ENCODE assay signal across 14 mouse cellular contexts in genomic region chr1:166056098-166056756, GRCm38 (mm10). TPM values are rescaled to one million over a fixed set of nuclear protein-coding genes. Genes with fewer than 3 reads are reported as not detected.
DNase-seq lines count a peak whose midpoint lies in the region; ATAC-seq and TF ChIP-seq lines count a peak whose summit lies in the region.
"Had no signal": no experiment of that assay in that cellular context is flagged by ENCODE, and none has a peak within 500 bp of the region (broad histone marks: within the 10 kb centered on the region; RNA-seq: fewer than 3 reads in every experiment).

No protein-coding gene starts in this region.

- DNase-seq in embryo, embryonic 10 days (ENCODE audit: low spot score): peak; percentile 35
- DNase-seq in embryo, embryonic 10.5 days (ENCODE audit: low spot score): no peak
- DNase-seq in ES-E14 (ENCODE audit: low read depth, low spot score): peak; percentile 66
- peak; percentile 35 for DNase-seq in hindbrain, embryonic 14.5 days (ENCODE audit: low spot score)
- no peak for DNase-seq in adrenal gland, adult (ENCODE audit: inconsistent age in 2 of 2, low spot score in 1 of 2)
- DNase-seq in testis, postnatal 14 days (ENCODE audit: low spot score): no peak
- DNase-seq in liver: no peak
- DNase-seq: adrenal gland, postnatal 10 days; kidney, postnatal 36 days; layer of hippocampus, postnatal 36 days had no signal

- H3K36me3 ChIP-seq in ES-E14 (ENCODE audit: control insufficient read depth, insufficient read depth, low read length, poor library complexity, severe bottlenecking): no peaks in the 10 kb centered on the region
- no peaks in the 10 kb centered on the region for H3K36me3 ChIP-seq in hindbrain, embryonic 14.5 days (replicated peaks; ENCODE audit: control insufficient read depth, insufficient read depth)
- no peaks in the 10 kb centered on the region for H3K36me3 ChIP-seq in midbrain, embryonic 16.5 days (ENCODE audit: control insufficient read depth, insufficient read depth, low read length)
- H3K36me3 ChIP-seq: heart, embryonic 13.5 days; intestine, embryonic 15.5 days had no signal

- no peak overlapping the region for H3K4me2 ChIP-seq in hindbrain, embryonic 14.5 days (replicated peaks)
- no peak overlapping the region for H3K4me2 ChIP-seq in midbrain, embryonic 16.5 days (ENCODE audit: low read length)
- H3K4me2 ChIP-seq: heart, embryonic 13.5 days; intestine, embryonic 15.5 days had no signal

- H3K4me3 ChIP-seq in ES-E14 (ENCODE audit: insufficient read depth in 1 of 2, low read depth in 1 of 2, low read length in 2 of 2, poor library complexity in 1 of 2, severe bottlenecking in 1 of 2): no peak overlapping the region
- H3K4me3 ChIP-seq in hindbrain, embryonic 14.5 days (replicated peaks; ENCODE audit: low read length): no peak overlapping the region
- no peak overlapping the region for H3K4me3 ChIP-seq in midbrain, embryonic 16.5 days (ENCODE audit: low read depth, low read length)
- H3K4me3 ChIP-seq: erythroblast, embryonic 14.5 days; heart, embryonic 13.5 days; intestine, embryonic 15.5 days had no signal

- in situ Hi-C loops in ES-E14 (cut with MboI; ENCODE audit: low sequenced_read_pairs in 2 of 2, unreplicated experiment in 2 of 2): no loop called here

- ATAC-seq in hindbrain, embryonic 14.5 days (ENCODE audit: low FRiP score): 0 out of 2 replicates have a peak, but pooled peaks have one; percentile 36
- ATAC-seq in midbrain, embryonic 16.5 days: peak; percentile 25; the same call in 1 of the 2 replicates
- ATAC-seq: intestine, embryonic 15.5 days had no signal

- H3K27me3 ChIP-seq in hindbrain, embryonic 14.5 days (ENCODE audit: control insufficient read depth, insufficient read depth, low read length): no peaks in the 10 kb centered on the region
- no peaks in the 10 kb centered on the region for H3K27me3 ChIP-seq in midbrain, embryonic 16.5 days (ENCODE audit: control insufficient read depth, insufficient read depth, low read depth, low read length)
- H3K27me3 ChIP-seq: intestine, embryonic 15.5 days had no signal

- peaks cover 0 to 7% of the 10 kb centered on the region in 2 experiments; a peak in 2 of 4 replicates for H3K4me1 ChIP-seq in ES-E14 (ENCODE audit: control insufficient read depth in 2 of 2, insufficient read depth in 2 of 2, low read length in 2 of 2, poor library complexity in 1 of 2)
- no peaks in the 10 kb centered on the region; the same call in 1 of the 2 replicates for H3K4me1 ChIP-seq in hindbrain, embryonic 14.5 days (replicated peaks; ENCODE audit: control insufficient read depth, insufficient read depth, low read length)
- H3K4me1 ChIP-seq in midbrain, embryonic 16.5 days (ENCODE audit: control insufficient read depth, insufficient read depth, low read length): peaks cover 14% of the 10 kb centered on the region; the same call in 1 of the 2 replicates
- H3K4me1 ChIP-seq: intestine, embryonic 15.5 days had no signal

- no peak overlapping the region for H3K9ac ChIP-seq in ES-E14 (ENCODE audit: insufficient read depth, low read depth, low read length, poor library complexity, severe bottlenecking)
- H3K9ac ChIP-seq in hindbrain, embryonic 14.5 days: no peak overlapping the region
- no peak overlapping the region for H3K9ac ChIP-seq in midbrain, embryonic 16.5 days (ENCODE audit: low read depth, low read length)
- H3K9ac ChIP-seq: heart, embryonic 13.5 days; intestine, embryonic 15.5 days had no signal

- no peak overlapping the region for H3K27ac ChIP-seq in ES-E14 (ENCODE audit: insufficient read depth, low read depth, low read length, poor library complexity, severe bottlenecking)
- no peak overlapping the region for H3K27ac ChIP-seq in hindbrain, embryonic 14.5 days
- no peak overlapping the region for H3K27ac ChIP-seq in midbrain, embryonic 16.5 days (ENCODE audit: low read length)
- H3K27ac ChIP-seq: heart, embryonic 13.5 days; intestine, embryonic 15.5 days had no signal

- WGBS in hindbrain, embryonic 14.5 days: 16% methylated on average over 9 of the region's 9 CpGs
- WGBS in midbrain, embryonic 16.5 days: 18% methylated on average over 9 of the region's 9 CpGs

- no peaks in the 10 kb centered on the region for H3K9me3 ChIP-seq in ES-E14 (ENCODE audit: control insufficient read depth, insufficient read depth, low read depth, low read length)
- no peaks in the 10 kb centered on the region for H3K9me3 ChIP-seq in hindbrain, embryonic 14.5 days (ENCODE audit: control insufficient read depth, low read length)
- no peaks in the 10 kb centered on the region for H3K9me3 ChIP-seq in midbrain, embryonic 16.5 days (replicated peaks; ENCODE audit: control insufficient read depth, low read length, poor library complexity, severe bottlenecking)
- H3K9me3 ChIP-seq: heart, embryonic 13.5 days; intestine, embryonic 15.5 days had no signal

TF ChIP-seq in ES-E14, 5 proteins besides CTCF, POLR2A, EP300 and RAD21:
- no peak for TF ChIP-seq HCFC1 (IDR thresholded peaks at IDR 0.05; ENCODE audit: borderline replicate concordance, insufficient read depth, low read length)
- no peak for TF ChIP-seq CHD2 (IDR thresholded peaks at IDR 0.05; ENCODE audit: low read depth, low read length)
- TF ChIP-seq MAFK (IDR thresholded peaks at IDR 0.05; ENCODE audit: insufficient read depth, low read depth, low read length): no peak
- TF ChIP-seq ZNF384 (IDR thresholded peaks at IDR 0.05; ENCODE audit: low read depth, low read length): no peak
- TF ChIP-seq ZC3H11A (IDR thresholded peaks at IDR 0.05; ENCODE audit: borderline replicate concordance, low read depth, low read length): no peak

RNA-seq across cellular contexts. Expression of gene Pou2f1, which starts 53.7 kb away (rescaled TPM):
- 37.9 and 55.6 TPM in 2 replicates for total RNA-seq in ES-E14 (2012; rRNA removed)
- polyA plus RNA-seq in hindbrain, embryonic 14.5 days (2014; fragmentation: Nextera tagmentation; extraction: Ambion mirVana): 18.1 and 19.2 TPM in 2 replicates
- 26.5 and 28.3 TPM in 2 replicates for polyA plus RNA-seq in midbrain, embryonic 16.5 days (2015; fragmentation: Nextera tagmentation; extraction: Ambion mirVana)

Comparison
In these comparisons a context has a peak if more than half of its experiments do, and no peak if none do; other contexts are left out.
1. DNase-seq: peak in embryo, embryonic 10 days (single experiment), ES-E14 (single experiment) and hindbrain, embryonic 14.5 days (single experiment); none in embryo, embryonic 10.5 days (single experiment), adrenal gland, adult (0 of 2), testis, postnatal 14 days (single experiment) and liver (single experiment).